Mouse (Mus musculus) ES-Bruce4 (cell line): ENCODE results near the gene Tmem174.

ENCODE experiments used
- CTCF ChIP-seq: IDR thresholded peaks from one replicate; pipeline ENCODE4 v1.8.1; 2011; ENCODE audit warnings: low read depth, low read length
- POLR2A ChIP-seq: IDR thresholded peaks from one replicate; pipeline ENCODE4 v1.8.1; 2011; ENCODE audit warnings: low read length; ENCODE audit not compliant: insufficient read depth

GRCm38 (mm10) chr13:98626736-98627135 lies 10.5 kb downstream of the Tmem174 start:
- TF ChIP-seq CTCF, result no peak
- TF ChIP-seq POLR2A, result no peak
